Mouse (Mus musculus) kidney, postnatal 25 days (tissue): ENCODE data around the gene Dtl.

Experiments
- DNase-seq, 2 experiments: peaks; one replicate each; pipeline ENCODE4 v3.0.0; 2021; ENCODE audit warnings: mixed read lengths in 2 of 2

Gene Dtl

GRCm38 (mm10) chr1:191574871-191575457, 380 bp downstream of the Dtl start:
- peak; percentile 43 to 66 for DNase-seq

GRCm38 (mm10) chr1:191573906-191574639, 1.3 kb downstream of the Dtl start:
- no peak for DNase-seq

- DNase-seq, result no peak
Measured at GRCm38 (mm10) chr1:191570415-191570814, 4.9 kb downstream of the Dtl start.

GRCm38 (mm10) chr1:191569625-191570024, 5.7 kb downstream of the Dtl start:
- DNase-seq, result no peak

- peak; percentile 53 to 65 for DNase-seq
Measured at GRCm38 (mm10) chr1:191567859-191568258, 7.5 kb downstream of the Dtl start.

GRCm38 (mm10) chr1:191562823-191563365, 12.4 kb downstream of the Dtl start:
- DNase-seq, result peak in 1 of 2 experiments; percentile 61

- peak; percentile 12 to 42 for DNase-seq
Measured at GRCm38 (mm10) chr1:191559779-191560178, 15.6 kb downstream of the Dtl start.

- peak; percentile 23 to 43 for DNase-seq
Measured at GRCm38 (mm10) chr1:191557109-191557508, 18.2 kb downstream of the Dtl start.

GRCm38 (mm10) chr1:191550786-191551185, 24.6 kb downstream of the Dtl start:
- no peak for DNase-seq

- no peak for DNase-seq
Measured at GRCm38 (mm10) chr1:191543747-191544146, 31.6 kb downstream of the Dtl start.

- DNase-seq, result no peak
Measured at GRCm38 (mm10) chr1:191541619-191542018, 33.7 kb downstream of the Dtl start.

- DNase-seq, result no peak
Measured at GRCm38 (mm10) chr1:191541014-191541413, 34.3 kb downstream of the Dtl start.

- DNase-seq, result no peak
Measured at GRCm38 (mm10) chr1:191540300-191540699, 35.0 kb downstream of the Dtl start.

GRCm38 (mm10) chr1:191534896-191535295, 40.4 kb downstream of the Dtl start:
- DNase-seq, result no peak

GRCm38 (mm10) chr1:191531023-191531422, 44.3 kb downstream of the Dtl start:
- DNase-seq, result no peak

- DNase-seq, result no peak
Measured at GRCm38 (mm10) chr1:191529406-191529805, 45.9 kb downstream of the Dtl start.

- peak; percentile 23 to 49 for DNase-seq
Measured at GRCm38 (mm10) chr1:191527921-191528612, 47.3 kb downstream of the Dtl start.

- DNase-seq, result no peak
Measured at GRCm38 (mm10) chr1:191527089-191527488, 48.3 kb downstream of the Dtl start.

- DNase-seq, result peak in 1 of 2 experiments; percentile 52
Measured at GRCm38 (mm10) chr1:191521395-191521794, 53.9 kb downstream of the Dtl start.

- DNase-seq, result no peak
Measured at GRCm38 (mm10) chr1:191520669-191521068, 54.7 kb downstream of the Dtl start.

GRCm38 (mm10) chr1:191520194-191520593, 55.1 kb downstream of the Dtl start:
- no peak for DNase-seq

GRCm38 (mm10) chr1:191519329-191520066, 55.8 kb downstream of the Dtl start:
- no peak for DNase-seq

- no peak for DNase-seq
Measured at GRCm38 (mm10) chr1:191518911-191519310, 56.4 kb downstream of the Dtl start.
